Mouse (Mus musculus) monocyte, adult 5-6 weeks (primary cell): ENCODE results near the gene Coq4. TPM values are rescaled to one million over a fixed set of nuclear protein-coding genes. Genes with fewer than 3 reads are reported as not detected.
"Not testable (repeated sequence)": the region's sequence is repeated elsewhere in the genome, so short reads cannot be mapped to it uniquely, and the experiment has no call there.

Experiments
- ATAC-seq: fragments of 153-309, 156-312 bp; replicated peaks from 2 replicates; pipeline ENCODE4 v1.8.0; 2017; ENCODE audit warnings: mild to moderate bottlenecking; ENCODE audit not compliant: low TSS enrichment, insufficient number of reproducible peaks, severe bottlenecking, poor library complexity, low FRiP score
- total RNA-seq: library from RNA; stranded (forward); fragments of 200-1000, 200-491, 200-594 nt; gene quantifications from 3 replicates; pipeline ENCODE4 v1.2.3, GENCODE M21; 2017

Coq4 gene
- total RNA-seq: 1.8 to 11.1 TPM in 2 of 3 replicates, not detected in the other

DNA sequence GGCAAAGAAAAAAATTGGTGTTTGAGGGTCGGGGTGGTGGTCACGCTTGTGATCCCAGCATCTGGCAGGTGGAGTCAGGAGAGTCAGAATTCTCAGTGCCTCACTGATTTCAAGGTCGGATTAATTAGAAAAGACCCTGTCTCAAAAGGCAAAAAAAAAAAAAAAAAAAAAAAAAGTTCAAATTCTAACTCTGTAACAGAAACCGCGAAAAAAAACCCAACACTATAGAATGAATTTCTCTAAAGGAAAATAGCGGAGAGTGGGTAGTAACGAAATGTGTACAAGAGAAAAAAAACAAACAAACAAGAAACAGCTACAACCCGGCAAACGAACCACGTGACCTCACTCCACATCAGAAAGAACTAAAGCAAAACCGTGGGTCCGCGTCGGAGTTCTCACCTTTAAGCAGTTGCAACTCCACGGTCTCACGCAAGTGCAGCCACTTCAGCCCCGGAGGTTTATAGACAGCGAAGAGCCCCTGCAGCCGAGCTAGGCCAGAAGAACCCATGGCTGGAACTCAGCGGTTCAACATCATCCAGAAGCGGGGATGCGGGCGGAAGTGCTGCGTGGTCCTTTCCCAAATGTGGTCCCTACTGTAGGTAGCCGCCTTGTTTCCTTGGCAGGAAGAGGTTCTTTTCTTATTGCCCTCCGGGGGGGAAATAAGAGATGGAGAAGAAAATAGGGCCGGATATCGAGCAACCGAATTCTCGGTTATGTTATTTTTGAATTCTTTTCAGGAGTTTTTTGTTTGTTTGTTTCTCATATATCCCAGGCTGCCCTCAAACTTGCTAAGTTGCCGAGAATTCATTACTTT, at the start of gene Coq4:
Coq4 (plus strand) TSS at position 390 of the 814 bp plus-strand sequence.
- peak; percentile 92 for ATAC-seq

DNA sequence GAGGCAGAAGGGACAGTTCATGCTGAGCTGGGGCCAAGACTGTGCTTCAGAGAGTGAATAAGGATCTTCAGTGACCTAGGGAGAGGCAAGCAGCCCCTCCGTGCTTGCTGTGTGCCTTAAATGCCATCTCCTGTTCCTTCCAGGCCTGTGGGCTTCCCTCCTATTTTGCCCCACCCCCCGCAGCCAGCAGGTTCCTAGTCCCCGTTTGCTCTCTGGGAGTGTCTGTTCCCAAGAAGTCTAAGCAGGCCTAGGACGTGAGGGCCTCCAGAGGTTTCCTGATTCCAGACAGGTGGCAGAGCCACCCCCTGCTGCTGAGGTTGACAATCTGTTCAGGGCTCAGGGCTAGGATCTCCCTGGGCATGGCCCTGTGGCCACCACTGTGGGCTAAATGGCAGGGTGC, 48.5 kb upstream of the Coq4 start:
- no peak for ATAC-seq

DNA sequence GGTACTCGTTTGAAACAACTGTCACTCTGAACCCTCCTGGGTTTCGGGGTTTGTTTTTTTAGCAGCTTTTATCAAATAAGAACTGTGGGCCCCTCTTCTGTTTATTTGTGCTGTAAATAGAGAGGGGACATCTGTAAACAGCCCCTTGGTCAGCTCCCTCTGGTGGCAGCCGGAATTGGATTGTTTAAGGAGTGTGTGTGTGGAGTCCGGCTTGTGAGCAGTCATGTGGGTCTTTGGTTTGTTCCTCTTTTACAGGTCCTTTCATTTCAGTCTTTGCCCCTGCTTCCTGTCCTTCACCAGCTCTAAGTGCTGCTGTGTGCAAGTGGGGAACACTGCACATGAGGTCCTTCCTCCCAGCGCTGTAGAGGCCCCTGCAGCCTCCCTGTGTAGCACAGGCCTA, 47.9 kb upstream of the Coq4 start:
- ATAC-seq: peak; percentile 32; the same call in 1 of the 2 replicates

DNA sequence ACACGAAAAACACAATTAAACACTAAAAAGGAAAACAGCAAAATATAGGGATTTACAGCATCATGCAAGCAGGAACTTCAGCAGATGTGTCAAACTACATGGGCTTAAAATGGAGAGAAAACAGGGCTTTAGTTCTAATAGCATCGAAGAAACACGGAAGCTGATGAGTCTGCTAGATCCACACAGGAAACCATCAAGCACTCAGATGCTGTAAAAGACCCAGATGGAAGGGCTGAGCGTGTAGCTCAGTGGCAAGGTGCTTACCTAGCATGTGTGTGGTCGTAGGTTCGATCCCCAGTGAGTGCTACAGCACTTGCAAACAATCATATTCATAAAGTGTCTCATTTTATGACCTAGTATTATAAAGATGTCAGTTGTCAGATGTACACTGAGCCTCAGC, 46.1 kb upstream of the Coq4 start:
- ATAC-seq: no peak

DNA sequence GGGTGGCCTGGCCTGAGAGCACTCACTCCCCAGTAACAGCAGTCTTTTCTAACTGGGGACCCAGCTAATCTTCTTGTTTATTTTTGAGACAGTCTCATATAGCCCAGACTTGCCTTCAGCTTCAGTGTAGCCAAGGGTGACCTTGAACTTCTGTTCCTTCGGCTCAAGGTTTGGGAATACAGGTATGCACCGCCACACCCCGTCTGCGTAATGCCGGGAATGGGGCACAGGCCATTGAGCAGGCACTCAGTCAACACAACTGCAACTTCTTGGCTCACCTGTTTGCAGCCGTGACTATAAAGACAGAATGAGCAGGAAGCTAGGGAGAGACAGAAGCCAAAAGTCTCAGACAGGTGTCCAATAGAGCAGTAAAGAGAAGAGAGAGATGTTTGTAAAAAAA, 43.0 kb upstream of the Coq4 start:
- ATAC-seq: no peak

DNA sequence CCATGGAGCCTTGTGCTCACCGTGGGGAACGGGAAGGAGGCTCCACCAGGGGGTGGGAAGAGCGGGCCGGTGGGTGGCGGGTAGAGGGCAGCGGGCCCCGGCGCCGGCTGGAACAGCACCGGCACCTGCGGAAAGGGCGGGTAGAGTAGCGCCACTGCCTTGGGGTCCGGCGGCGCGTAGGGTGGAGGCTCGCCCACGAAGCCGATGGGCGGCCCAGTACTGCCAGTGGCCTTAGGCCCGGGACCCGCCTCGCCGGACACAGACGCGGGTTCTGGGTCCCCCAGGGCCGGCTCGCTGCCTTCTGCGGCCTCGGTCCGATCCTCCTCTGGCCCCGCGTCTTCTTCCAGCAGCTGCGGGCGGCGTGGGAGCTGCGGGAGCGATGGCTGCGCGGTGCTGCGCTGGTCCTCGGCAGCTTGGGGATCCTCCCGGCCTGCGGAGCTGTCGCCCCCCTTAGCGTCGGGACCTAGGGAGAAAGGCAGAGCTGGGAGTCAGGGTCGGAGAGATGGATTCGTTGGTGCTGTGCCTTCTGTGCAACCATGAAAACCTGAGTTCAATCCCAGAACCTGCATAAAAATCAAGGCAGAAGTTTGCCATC, 40.0 kb upstream of the Coq4 start:
- ATAC-seq: no peak

DNA sequence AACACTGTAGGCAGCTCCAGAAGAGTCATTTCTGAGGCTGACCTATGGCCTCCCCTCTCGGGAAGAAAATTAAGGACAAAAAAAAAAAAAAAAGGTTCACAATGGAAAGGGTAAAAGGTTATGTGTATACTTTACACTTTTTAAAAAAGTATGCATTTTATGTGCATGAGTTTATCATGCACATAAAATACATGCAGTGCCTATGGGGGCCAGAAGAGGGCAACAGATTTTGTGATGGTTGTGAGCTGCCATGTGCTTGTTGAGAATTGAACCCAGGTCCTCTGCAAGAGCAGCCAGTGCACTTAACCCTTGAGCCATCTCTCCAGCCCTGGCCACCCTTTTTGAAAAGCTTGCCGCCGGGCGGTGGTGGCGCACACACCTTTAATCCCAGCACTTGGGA, 39.4 kb upstream of the Coq4 start:
- no peak for ATAC-seq

DNA sequence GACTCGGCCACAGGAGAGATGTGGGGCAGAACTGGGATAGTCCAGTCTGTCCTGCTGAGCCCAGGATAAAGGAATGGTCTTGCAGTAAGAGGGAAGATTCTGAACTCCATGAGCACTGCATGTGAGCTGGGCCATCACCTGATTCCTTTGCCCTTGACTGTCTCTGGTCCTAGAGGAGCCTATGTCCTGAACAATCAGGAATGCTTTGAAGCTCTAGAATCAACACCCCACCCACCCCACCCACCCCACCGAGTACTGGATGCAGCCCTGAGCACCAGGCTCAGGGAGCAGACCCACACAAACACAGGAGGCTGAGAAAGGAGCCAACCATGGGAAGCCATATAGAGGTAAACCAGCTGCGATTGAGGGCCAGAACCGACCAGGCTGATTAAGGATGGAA, 38.8 kb upstream of the Coq4 start:
- no peak for ATAC-seq

DNA sequence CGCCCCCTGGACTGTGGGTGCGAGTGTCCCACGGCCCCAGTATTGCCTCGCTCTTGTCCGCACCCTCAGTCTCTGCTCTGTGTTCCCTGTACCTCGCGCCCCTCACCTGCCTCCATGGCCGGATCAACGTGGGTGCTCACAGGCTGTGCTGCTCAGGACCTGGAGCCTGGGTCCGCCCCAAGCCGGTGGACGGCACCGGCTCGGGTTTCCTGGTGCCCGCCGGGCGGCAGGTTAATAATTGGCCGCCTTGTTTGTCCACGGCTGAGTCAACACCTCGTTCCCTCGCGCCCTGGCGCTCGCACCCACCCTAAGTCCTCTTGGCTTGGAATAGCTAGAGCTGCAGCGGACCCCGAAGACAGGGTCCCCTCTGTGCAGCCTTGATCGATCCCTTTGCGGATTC, 35.8 kb upstream of the Coq4 start, which contains the start of gene Gm13420:
Gm13420 (minus strand) TSS at position 189 of the 400 bp plus-strand sequence.
- ATAC-seq: peak; percentile 5; the same call in 1 of the 2 replicates

DNA sequence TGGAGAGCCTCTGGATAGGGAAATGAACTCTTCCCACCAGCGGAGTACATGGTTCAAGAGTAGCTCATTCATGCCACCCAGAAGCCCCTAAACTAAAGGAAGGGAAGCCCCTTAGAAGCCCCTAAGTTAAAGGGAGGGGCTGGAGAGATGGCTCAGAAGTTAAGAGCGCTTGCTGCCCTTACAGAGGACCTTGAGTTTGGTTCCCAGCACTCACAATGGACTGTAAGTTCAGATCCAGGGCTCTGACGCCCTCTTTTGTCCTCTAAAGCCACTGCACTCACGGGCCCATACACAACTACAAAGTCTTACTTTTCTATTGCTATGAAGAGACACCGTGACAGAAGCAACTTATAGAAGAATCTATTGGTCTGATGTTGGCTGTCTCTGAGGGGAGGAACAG, 34.9 kb upstream of the Coq4 start:
- no peak for ATAC-seq

DNA sequence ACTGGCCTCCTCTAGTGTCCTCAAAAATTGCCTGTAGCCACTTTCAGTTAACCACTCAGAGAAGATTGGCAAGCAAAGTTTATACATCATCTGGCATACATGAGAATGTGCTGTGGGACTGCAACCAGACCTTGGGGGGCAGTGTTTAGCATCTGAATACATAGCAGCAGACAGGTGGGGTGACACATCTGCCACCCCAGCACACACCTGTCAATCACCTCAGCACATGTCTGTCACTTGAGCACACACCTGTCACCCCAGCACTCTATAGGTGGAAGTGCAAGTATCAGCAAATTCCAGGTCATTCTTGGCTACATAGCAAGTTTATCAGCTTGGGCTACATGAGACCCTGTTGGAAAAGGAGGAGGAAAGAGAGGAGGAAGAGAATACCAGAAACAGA, 31.6 kb upstream of the Coq4 start:
- ATAC-seq: no peak

DNA sequence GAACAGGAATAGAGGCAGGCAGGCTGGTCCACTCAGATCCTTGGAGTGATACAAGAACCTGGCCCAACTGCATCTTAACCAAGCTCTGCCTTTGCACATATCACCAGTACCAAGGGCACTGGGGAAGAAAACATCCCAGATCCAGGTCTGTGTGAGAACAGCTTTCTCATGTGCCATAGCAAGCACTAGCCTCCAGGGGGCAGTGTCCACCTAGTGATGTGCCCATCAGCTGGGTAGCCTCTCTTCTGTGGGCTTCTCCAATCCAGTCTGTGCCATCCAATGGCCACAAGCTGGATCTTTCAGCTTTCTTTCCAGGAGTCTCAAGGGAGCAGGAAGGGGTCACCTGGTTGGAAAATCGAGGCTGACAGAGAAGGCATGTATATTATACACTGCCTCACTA, 22.5 kb upstream of the Coq4 start:
- peak; percentile 88 for ATAC-seq

DNA sequence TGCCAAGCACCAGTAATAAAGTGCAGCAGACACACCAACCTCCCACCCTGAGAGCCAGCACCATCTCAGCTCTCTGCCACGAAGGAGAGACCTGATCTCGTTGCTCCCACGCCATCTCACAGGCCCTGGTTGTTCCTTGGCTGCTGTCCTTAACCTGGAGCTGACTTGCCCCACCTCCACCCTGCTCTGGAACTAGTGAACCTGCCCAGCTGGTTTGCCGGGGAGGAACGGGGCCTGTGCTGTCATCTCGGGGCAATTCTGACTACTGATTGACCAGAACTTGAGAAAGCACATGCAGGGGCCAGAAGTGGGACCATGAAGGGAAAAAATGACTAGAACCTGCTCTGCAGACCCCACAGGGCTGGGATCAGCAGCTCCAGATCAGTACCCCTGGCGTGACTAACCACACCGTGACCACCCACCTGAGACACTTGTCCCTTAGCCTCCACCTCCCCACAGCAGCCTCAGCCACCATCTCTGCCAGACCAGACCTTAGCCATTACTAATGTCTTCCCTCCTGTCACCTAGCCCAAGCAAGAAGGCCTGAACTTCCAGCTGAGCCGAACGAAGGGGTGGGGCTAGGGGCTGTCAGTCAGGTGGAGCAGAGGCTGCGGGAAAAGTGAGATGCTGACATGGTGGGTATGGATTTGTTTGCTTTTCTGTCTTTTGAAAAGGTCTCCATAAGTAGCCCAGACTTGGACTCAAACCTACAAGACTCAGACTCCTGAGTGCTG, 19.1 kb upstream of the Coq4 start:
- no peak for ATAC-seq

DNA sequence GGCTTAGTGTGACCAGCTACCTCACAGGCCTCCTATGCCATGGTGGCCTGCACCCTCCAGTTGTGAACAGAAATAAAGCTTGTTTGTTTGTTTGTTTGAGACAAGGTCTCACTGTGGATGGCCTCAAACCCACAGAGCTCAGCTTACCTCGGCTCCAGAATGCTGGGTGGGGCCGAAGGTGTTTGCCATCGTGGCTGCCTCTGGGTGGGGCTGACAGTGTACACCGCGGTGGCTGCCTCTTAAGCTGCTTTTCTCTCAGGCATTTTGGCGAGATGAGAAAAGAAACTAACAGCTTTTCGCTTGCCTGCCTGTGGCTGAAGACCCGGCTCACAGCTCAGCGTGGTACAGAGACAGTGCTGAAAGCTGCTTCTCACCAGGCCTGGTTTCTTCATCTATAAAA, 18.4 kb upstream of the Coq4 start:
- ATAC-seq: no peak

DNA sequence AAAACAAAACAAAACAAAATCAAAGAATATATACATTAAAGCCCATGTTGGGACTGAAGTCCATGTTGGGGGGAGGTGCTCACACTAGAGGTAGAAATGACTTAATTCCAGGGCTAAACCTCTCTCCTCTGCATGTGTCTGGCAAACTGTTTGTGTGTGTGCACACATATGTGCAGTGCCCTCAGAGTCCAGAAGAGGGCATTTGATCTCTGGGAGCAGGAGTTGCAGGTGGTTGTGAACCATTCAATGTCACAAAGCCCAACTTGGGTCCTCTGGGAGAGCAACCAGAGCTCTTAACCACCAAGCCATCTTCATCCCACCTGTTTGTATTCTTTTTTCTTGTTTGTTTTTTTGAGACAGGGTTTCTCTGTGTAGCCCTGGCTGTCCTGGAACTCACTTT, 17.1 kb upstream of the Coq4 start:
- no peak for ATAC-seq

DNA sequence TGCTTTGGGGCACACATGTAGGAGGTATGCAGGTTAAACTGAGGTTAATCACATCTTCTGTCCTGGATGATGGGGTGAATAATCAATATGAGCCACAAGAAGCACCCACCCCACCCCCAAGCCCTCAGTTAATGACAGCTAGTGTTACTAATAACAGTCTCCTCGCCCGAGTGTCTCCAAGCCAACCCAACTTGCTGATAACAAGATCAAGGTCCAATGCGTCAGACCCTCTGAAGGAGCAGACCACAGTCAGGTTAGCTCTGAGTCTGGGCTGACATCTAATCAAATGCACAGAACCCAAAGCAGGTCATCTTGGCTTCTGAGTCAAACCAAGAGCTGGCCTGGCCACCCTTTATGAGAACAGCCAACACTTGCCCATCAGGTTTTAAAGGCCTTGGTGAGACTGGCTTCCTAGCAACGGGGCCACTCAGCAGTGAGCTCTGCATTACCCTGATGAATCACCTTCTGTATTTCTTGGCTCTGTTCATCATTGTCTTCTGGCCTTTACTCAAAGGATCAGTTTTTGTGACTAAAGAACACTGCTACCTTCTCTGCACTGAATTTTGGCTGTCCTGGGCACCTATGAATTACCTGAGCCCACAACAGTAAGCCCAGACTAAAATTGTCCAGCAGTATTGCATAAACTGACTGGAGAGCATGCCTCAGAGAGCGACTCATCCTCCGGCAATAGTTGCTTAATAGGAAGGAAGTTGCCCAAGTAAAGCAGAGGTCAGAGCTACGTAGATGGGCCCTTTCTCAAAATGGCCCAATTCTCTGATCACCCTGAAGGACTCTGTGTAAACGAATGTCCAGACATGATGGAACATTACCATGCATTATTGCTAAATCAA, 15.5 kb upstream of the Coq4 start:
- peak; percentile 92 for ATAC-seq

DNA sequence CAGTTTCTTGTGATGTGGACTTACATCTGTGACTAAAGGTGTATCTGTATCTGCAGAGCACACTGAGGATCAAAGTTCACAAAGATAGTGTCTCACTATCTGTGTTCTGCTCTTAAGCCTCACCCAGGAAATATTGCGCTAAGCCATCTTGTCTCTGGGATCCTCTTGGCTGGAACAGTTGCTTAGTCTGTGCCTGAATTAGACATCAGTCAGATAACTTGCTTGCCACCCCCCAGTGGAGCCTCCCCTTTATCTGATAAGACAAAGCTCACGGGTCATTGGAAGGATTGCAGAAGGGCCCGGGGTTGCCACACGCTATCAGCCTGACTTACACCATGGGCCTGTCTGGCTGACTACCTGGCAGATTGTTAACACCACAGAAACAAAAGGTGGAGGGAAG, 14.0 kb upstream of the Coq4 start:
- ATAC-seq: no peak

DNA sequence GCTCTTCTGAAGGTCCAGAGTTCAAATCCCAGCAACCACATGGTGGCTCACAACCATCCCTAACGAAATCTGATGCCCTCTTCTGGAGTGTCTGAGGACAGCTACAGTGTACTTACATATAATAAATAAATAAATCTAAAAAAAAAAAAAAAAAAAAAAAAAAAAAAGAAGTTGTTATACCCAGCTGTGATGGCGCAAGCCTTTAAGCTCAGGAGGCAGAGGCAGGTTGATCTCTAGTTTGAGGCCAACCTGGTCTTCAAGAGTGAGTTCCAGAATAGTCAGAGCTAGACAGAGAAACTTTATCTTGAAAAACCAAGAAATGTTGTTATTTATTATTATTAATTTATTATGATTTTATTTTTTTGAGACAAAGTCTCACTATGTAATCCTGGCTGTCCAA, 6.0 kb upstream of the Coq4 start:
- not testable (repeated sequence) for ATAC-seq

DNA sequence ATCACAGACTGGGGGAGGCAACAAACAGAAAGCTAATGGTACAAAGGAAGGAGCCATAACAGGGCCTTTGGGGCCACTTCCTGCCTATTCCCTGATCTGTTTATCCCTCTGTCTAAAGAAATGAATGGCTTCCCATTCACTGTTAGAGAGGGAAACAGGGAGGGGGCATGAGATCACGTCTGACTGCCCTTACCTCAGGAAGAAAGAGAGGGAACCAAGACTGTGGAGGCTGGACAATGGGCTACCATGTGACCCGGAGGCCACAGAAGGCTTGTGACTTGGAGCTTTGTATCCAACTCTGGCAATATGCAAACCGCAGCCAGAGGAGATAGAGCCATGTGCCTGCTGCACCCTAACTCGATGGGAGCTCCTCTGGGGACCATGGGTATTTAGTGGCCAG, 3.0 kb upstream of the Coq4 start:
- ATAC-seq: no peak
